Mouse (Mus musculus) heart, embryonic 14.5 days (tissue): ENCODE measurements at regions not wholly inside any gene's neighbourhood (a gene's known extent, or its start where the extent isn't known, plus 50 kb on each side); places are given as distances from the start of the nearest gene placed in this dataset.

Source experiments
- ATAC-seq: fragments of 200-750 bp; cut with Nextera tagmentation; 2 replicates; pipeline ENCODE4 v1.8.0; 2017; ENCODE audit warnings: low read depth, moderate TSS enrichment; ENCODE audit not compliant: insufficient number of reproducible peaks, insufficient read depth, low FRiP score
- H3K27ac ChIP-seq, 2 experiments: fragments of 200-500 bp in 1 of 2; fragments of 300-500 bp in 1 of 2; sonication (generic) in 1 of 2; replicated peaks in 1 of 2; 2 replicates each; pipeline ENCODE4 v1.5.1; 2012 to 2014; ENCODE audit warnings: low read depth in 2 of 2, low read length in 2 of 2, control low read depth in 1 of 2, mild to moderate bottlenecking in 1 of 2, mixed read lengths in 1 of 2; ENCODE audit not compliant: control insufficient read depth in 1 of 2, insufficient read depth in 1 of 2
- H3K27me3 ChIP-seq: fragments of 300-500 bp; sonication (generic); 2 replicates; pipeline ENCODE4 v1.6.1; 2014; ENCODE audit warnings: mild to moderate bottlenecking, low read length, control low read depth; ENCODE audit not compliant: control insufficient read depth, insufficient read depth
- H3K36me3 ChIP-seq: fragments of 300-500 bp; sonication (generic); 2 replicates; pipeline ENCODE4 v1.6.1; 2014; ENCODE audit warnings: mild to moderate bottlenecking, control low read depth, low read length, mixed read lengths; ENCODE audit not compliant: control insufficient read depth, insufficient read depth
- H3K4me1 ChIP-seq, 2 experiments: fragments of 200-500 bp in 1 of 2; fragments of 300-500 bp in 1 of 2; sonication (generic) in 1 of 2; 2 replicates each; pipeline ENCODE4 v1.6.1; 2012 to 2014; ENCODE audit warnings: low read length in 2 of 2, control low read depth in 1 of 2, mixed read lengths in 1 of 2; ENCODE audit not compliant: control insufficient read depth in 2 of 2, insufficient read depth in 2 of 2
- H3K4me2 ChIP-seq: fragments of 300-500 bp; sonication (generic); 2 replicates; pipeline ENCODE4 v1.6.1; 2014; ENCODE audit warnings: mild to moderate bottlenecking, low read length
- H3K4me3 ChIP-seq, 2 experiments: fragments of 200-500 bp in 1 of 2; fragments of 300-500 bp in 1 of 2; sonication (generic) in 1 of 2; 2 replicates each; pipeline ENCODE4 v1.5.1; 2012 to 2014; ENCODE audit warnings: low read length in 2 of 2, mild to moderate bottlenecking in 2 of 2, control low read depth in 1 of 2, low read depth in 1 of 2, moderate library complexity in 1 of 2; ENCODE audit not compliant: control insufficient read depth in 1 of 2, insufficient read depth in 1 of 2
- H3K9ac ChIP-seq: fragments of 300-500 bp; sonication (generic); 2 replicates; pipeline ENCODE4 v1.6.1; 2014; ENCODE audit warnings: mild to moderate bottlenecking, low read length
- H3K9me3 ChIP-seq: fragments of 300-500 bp; sonication (generic); 2 replicates; pipeline ENCODE4 v1.6.1; 2016; ENCODE audit warnings: low read length, control low read depth; ENCODE audit not compliant: control insufficient read depth
- WGBS: fragments of 180-500 bp; shearing (Covaris S2); extraction: QIAGEN DNeasy Blood & Tissue Kit; methylation state at CpG from one replicate; pipeline ENCODE4 v1.1.7; 2014; 5-methylcytosine and 5-hydroxymethylcytosine counted together

DNA sequence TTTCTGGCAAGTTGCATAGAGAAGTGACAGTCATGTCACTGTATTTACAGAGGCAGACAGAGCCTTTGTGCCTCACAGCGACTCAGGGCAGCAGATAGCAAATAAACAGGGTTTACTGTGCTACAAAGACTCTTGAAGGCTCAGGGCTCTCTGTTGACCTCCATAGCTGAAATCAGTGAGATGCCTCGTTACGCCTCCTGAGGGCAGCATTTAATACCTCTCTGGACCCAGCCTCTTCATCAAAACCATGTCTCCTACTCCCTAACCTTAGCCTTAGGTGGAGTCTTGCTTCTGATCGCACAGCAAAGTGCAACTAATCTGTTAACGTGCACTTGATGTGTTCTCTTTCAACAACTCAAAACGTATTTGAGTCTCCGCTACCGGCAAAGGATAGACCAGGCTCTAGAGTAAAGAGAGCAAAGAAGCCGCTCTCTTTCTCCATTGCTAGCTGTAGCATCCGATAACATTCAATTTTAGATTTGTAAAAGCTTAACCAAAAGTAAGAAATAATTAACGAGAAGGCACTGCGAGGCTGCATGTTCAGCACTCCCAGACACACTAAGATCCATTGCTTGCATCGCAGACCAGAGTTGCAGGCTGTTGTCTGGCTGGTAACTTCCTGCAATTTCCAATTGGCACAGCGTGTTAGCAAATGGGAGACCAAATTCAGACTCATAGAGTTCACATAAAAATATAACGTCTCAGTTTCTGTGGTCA, 101.1 kb upstream of the Man2a1 start:
- Histone ChIP-seq H3K9me3 (no peaks in the 10 kb centered on the region), H3K4me2 (no peak overlapping the region), H3K27ac (no peak overlapping the region), H3K4me3 (no peak overlapping the region), H3K9ac (no peak overlapping the region), H3K27me3 (no peaks in the 10 kb centered on the region), H3K4me1 (no peaks in the 10 kb centered on the region), H3K36me3 (no peaks in the 10 kb centered on the region)
- no peak for ATAC-seq
- WGBS, result 51% methylated on average over 15 of the region's 15 CpGs

DNA sequence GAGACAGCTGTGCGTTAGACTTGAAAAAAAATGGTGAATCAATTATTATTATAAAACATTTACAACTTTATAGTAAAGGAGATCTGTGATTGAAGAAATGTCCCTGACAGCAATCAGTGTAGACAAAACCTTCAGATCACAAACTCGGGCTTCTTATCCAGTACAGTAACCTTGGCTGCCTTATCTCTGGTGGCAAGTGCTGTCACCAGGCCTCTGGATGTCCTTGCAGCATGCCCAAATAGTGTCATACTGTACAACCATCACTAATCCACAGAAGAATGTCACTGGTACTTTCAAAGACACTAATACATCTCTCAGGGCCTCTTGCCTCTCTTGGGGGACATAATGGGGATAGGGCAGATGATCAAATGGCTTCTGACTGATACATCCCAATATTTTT, 98.2 kb upstream of the Man2a1 start:
- H3K27me3 ChIP-seq, result no peaks in the 10 kb centered on the region
- no peak overlapping the region for H3K27ac ChIP-seq
- H3K36me3 ChIP-seq, result no peaks in the 10 kb centered on the region
- no peaks in the 10 kb centered on the region for H3K4me1 ChIP-seq
- H3K9me3 ChIP-seq, result no peaks in the 10 kb centered on the region
- ATAC-seq, result no peak
- WGBS, result 52% methylated on average over 2 of the region's 2 CpGs
- no peak overlapping the region for H3K4me3 ChIP-seq
- no peak overlapping the region for H3K4me2 ChIP-seq
- no peak overlapping the region for H3K9ac ChIP-seq

DNA sequence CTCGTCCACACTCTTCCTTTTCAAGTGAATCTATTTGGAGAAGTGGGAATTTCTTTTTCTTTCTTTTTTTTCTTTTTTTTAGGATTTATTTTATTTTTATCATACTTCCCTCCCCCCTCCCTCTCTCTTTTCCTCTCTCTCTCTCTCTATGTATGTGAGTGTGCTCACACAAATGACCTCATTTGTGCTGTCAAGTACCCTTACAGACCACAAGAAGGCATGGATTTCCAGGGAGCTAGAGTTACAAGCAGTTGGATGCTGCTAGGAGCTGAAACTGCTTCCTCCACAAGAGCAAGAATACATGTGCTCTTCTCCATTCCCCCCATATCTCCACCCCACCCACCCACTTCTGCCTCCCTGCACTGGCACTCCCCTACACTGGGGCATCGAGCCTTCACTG, 94.6 kb upstream of the Man2a1 start:
- no peak for ATAC-seq
- Histone ChIP-seq H3K27me3 (no peaks in the 10 kb centered on the region), H3K36me3 (no peaks in the 10 kb centered on the region), H3K4me1 (no peaks in the 10 kb centered on the region), H3K9ac (no peak overlapping the region), H3K9me3 (no peaks in the 10 kb centered on the region), H3K4me3 (no peak overlapping the region), H3K4me2 (no peak overlapping the region), H3K27ac (no peak overlapping the region)
- 81% methylated on average over 2 of the region's 2 CpGs for WGBS

DNA sequence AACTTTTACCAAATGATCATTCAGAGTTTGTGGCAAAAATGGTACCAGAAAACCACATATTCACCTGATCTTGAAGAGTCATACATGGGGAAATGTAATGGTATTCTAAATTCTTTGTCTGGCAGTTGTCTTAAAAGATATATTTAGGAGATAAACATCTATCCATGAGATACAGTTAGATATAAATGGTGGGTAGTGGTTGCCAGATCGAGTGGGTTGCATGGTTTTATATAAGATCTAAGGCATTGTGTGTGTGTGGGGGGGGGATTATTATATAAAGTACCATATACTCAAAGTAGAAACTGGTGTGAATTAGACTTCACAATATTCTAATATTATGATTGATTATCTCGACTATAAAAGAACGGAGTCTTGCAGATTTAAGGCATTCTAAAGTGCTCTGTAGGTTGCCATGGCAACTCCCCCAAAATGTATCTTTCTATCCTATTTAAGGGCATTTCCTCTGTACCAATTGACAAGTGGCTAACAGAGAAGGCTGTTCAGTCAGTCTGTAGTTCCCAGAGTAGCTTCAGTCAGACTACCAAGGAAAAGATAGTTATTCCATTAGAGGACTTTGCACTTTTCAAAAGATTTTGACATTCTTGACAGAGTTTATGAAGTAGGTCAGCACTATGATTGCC, 89.3 kb upstream of the Man2a1 start:
- no peak for ATAC-seq
- WGBS, result 74% methylated on average over 3 of the region's 3 CpGs
- Histone ChIP-seq H3K36me3 (no peaks in the 10 kb centered on the region), H3K27ac (no peak overlapping the region), H3K9ac (no peak overlapping the region), H3K4me3 (no peak overlapping the region), H3K27me3 (no peaks in the 10 kb centered on the region), H3K9me3 (no peaks in the 10 kb centered on the region), H3K4me1 (no peaks in the 10 kb centered on the region), H3K4me2 (no peak overlapping the region)

DNA sequence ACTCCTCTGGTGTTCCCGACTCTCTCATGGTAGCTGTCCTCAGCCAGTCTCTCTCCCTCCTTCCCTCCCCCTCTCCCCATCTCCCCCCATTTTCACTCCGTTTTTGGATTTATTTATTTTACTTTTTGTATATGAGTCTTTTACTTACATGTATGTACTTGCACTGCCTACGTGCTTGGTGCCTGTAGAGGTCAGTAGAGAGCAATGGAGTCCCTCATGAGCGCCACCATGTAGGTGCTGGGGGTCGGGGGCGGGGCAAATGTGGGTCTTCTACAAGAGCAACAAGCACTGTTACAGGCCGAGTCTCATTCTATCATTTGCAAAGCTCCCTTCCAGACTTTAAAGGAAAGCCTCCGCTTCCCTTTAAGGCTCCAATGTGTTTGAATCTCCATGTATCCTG, 78.3 kb upstream of the Man2a1 start:
- no peak overlapping the region for H3K9ac ChIP-seq
- ATAC-seq, result no peak
- 61% methylated on average over 8 of the region's 8 CpGs for WGBS
- H3K36me3 ChIP-seq, result no peaks in the 10 kb centered on the region
- no peak overlapping the region for H3K4me3 ChIP-seq
- no peak overlapping the region for H3K27ac ChIP-seq
- no peaks in the 10 kb centered on the region for H3K4me1 ChIP-seq
- no peak overlapping the region for H3K4me2 ChIP-seq
- no peaks in the 10 kb centered on the region for H3K9me3 ChIP-seq
- H3K27me3 ChIP-seq, result no peaks in the 10 kb centered on the region

DNA sequence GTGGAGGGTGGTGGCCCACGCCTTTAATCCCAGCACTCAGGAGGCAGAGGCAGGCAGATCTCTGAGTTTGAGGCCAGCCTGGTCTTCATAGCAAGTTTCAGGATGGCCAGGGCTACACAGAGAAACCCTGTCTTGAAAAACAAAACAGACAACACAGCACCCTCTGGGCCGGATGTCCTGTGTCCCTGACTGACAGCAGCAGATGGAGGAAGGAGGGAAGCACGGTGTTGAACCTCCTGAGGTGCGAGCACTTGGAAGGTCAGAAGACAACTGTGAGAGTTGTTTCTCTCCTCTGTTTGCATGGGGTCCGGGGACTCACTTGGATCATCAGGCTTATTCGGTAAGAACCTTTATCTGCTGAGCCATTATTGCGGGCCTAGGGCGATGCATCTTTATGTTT, 76.6 kb upstream of the Man2a1 start:
- Histone ChIP-seq H3K27me3 (no peaks in the 10 kb centered on the region), H3K4me1 (peaks cover 3 to 4% of the 10 kb centered on the region in 2 experiments; a peak in 2 of 4 replicates), H3K4me2 (no peak overlapping the region), H3K9ac (no peak overlapping the region), H3K27ac (no peak overlapping the region), H3K4me3 (no peak overlapping the region), H3K36me3 (no peaks in the 10 kb centered on the region), H3K9me3 (no peaks in the 10 kb centered on the region)
- WGBS, result 84% methylated on average over 8 of the region's 8 CpGs
- no peak for ATAC-seq

DNA sequence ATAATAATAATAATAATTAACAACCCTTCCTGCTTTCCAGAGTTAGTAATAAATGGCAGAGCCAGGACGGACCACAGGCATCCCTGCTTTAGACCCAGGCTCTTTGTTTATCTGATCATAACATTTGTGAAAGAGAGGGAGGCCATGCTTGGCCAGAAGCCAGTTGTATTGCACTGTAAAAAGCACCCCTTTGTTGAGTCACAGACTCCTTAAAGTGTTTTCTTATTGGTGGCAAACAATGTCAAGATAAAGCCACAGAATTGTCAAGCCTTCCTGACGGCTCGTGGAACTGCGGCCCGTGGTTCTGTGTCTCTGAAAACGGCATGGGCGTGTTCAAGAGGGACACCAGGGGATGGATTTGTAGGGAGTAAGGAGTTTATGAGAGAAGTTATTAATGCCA, 72.7 kb upstream of the Man2a1 start:
- Histone ChIP-seq H3K27ac (no peak overlapping the region), H3K9me3 (no peaks in the 10 kb centered on the region), H3K4me2 (no peak overlapping the region), H3K9ac (no peak overlapping the region), H3K27me3 (no peaks in the 10 kb centered on the region), H3K36me3 (no peaks in the 10 kb centered on the region), H3K4me3 (no peak overlapping the region), H3K4me1 (peaks cover 3 to 4% of the 10 kb centered on the region in 2 experiments; a peak in 2 of 4 replicates)
- WGBS, result 48% methylated on average over 7 of the region's 7 CpGs
- no peak for ATAC-seq

DNA sequence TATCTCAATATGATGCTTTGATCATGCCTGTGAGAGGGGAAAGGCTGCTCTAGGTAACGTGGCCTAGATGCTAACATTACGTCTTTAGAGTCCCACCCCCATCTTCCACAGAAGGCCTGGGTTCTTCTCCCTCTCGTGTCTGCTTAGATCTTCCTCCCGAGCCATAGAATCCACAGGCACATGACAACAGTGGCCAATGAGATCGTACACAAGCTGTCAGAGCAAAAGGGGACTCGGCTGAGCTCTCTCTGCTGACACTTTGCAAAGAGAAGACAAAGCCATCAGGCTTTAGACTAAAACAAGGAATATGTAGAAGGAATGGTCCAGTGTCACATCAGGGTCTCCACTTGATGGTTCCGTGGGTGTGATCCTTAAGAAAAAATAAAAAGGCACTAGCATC, 72.1 kb upstream of the Man2a1 start:
- ATAC-seq, result no peak
- Histone ChIP-seq H3K36me3 (no peaks in the 10 kb centered on the region), H3K9me3 (no peaks in the 10 kb centered on the region), H3K9ac (no peak overlapping the region), H3K27me3 (no peaks in the 10 kb centered on the region), H3K27ac (no peak overlapping the region), H3K4me1 (peaks cover 3 to 4% of the 10 kb centered on the region in 2 experiments; a peak in 2 of 4 replicates), H3K4me3 (no peak overlapping the region), H3K4me2 (no peak overlapping the region)
- 81% methylated on average over 7 of the region's 7 CpGs for WGBS
